Mouse (Mus musculus) left cerebral cortex, adult 9 months (tissue): Measurements from ENCODE around the gene Khk.

Experiments
- DNase-seq, 2 experiments: peaks; one replicate each; pipeline ENCODE4 v3.0.0; 2022; ENCODE audit warnings: low spot score in 2 of 2

Gene Khk

GRCm38 (mm10) chr5:30913060-30913841 is 8.0 kb upstream of the Khk start, which contains the start of gene Emilin1:
Gene Emilin1, plus strand, starts transcription at chr5:30913402.
- DNase-seq, result no peak

DNA sequence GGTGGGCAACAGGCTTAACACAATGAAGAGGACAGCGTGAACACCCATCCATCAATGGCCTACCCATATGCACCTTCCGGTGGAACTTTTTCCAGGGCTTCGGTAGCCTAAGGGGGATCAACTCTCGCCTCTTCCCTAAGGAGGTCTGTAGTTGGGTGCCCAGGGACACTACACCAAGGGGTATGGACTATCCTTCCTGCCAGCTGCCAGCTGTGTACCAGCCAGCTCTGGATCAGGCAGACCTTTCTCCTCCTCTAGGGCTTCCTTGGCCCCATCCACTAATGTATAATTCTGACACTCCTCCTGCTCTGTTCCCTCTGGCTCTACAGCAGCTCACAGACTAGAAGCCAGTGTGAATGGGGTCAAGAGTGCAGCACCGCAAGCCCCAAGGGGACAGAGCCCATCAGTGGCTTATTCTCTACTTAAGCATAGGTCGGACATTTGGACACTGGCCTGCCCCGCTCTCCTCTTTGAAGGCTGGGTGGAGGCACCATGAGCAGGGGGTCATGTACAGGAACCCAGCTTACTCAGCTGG is 7.1 kb upstream of the Khk start:
- DNase-seq, result no peak

DNA sequence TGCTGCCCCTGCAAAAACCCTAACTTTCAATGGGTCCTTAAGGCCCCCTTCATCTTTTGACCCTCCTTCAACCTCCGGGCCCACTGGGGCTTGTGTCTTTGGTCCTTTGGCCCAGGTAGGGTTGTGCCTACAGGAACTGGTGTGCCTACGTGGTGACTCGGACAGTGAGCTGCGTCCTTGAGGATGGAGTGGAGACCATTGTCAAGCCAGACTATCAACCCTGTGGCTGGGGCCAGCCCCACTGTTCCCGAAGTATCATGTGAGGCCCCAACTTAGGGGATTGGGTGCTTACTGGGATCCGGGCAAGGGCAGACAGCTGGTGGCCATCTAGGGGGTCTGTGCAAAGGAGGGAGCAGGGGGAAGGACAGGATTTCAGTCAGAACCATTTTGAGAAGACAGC is 6.4 kb upstream of the Khk start:
- no peak for DNase-seq

- DNase-seq, result no peak
Observed at GRCm38 (mm10) chr5:30915456-30915855, 5.8 kb upstream of the Khk start.

DNA sequence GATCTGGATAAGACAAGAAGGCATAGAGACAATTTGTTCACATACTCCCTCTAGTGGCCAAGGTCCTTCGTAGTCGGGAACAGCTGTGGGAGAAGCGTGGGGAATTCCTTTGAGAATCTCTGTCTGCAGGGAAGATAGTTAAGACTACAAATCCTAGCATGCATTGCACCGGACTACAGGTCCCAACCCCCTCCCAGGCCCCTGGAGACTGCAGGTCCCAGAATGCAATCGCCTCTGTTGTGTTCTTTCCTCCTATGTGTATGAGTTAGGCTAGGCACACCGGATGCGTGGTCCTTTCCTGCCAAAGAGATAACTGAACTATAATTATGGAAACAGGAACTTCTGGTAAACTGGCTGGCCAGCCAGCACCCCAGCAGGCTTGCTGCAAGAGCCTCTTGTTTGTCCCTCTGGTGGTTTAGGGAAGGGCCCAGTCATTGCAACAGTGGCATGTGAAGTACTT is 5.2 kb upstream of the Khk start:
- peak; percentile 94 to 95 for DNase-seq

DNA sequence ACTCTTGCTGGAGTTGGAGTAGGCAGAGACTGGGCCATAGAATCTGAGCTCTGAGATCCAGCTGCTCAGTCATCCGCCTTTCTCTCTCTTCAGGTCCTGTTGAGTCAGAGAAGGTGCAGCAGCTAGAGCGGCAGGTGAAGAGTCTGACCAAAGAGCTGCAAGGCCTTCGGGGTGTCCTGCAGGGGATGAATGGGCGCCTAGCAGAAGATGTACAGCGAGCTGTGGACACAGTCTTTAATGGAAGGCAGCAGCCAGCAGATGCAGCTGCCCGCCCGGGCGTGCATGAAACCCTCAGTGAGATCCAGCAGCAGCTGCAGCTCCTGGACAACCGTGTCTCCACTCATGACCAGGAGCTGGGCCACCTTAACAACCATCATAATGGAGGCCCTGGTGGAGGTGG is 4.4 kb upstream of the Khk start:
- DNase-seq, result no peak

- no peak for DNase-seq
Observed at GRCm38 (mm10) chr5:30917348-30917747, 3.9 kb upstream of the Khk start.

DNA sequence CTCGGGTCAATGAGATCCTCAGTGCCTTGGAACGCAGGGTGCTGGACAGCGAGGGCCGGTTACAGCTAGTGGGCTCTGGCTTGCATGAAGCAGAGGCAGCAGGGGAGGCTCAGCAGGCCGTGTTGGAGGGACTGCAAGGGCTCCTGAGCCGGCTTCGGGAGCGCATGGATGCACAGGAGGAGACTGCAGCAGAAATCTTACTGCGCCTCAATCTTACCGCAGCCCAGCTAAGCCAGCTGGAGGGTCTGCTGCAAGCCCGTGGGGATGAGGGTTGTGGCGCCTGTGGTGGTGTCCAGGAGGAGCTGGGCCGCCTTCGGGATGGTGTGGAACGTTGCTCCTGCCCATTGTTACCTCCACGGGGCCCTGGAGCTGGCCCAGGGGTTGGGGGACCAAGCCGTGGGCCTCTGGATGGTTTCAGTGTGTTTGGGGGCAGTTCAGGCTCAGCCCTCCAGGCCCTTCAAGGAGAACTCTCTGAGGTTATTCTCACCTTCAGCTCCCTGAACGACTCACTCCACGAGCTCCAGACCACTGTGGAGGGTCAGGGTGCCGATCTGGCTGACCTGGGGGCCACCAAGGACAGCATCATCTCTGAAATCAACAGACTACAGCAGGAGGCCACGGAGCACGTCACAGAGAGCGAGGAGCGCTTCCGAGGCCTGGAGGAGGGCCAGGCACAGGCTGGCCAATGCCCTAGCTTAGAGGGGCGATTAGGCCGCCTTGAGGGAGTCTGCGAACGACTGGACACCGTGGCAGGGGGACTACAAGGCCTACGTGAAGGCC is 3.1 kb upstream of the Khk start:
- no peak for DNase-seq

DNA sequence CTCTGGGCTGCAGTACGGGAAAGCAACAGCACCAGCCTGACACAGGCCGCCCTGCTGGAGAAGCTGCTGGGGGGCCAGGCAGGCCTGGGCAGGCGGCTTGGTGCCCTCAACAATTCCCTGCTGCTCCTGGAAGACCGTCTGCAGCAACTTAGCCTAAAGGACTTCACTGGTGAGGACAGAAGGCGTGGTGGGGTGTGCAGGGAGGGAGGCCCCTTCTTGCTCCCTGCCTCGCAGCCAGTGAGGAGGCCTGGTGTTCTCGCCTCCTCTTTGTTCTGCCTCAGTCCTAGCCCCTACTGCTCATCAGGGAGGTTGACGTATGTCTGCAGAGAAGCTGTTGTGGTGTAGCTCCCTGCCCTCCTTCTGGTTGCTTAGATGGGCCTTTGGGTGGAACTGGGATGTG is 2.5 kb upstream of the Khk start:
- no peak for DNase-seq

GRCm38 (mm10) chr5:30919831-30920614 is 1.2 kb upstream of the Khk start:
- no peak for DNase-seq

DNA sequence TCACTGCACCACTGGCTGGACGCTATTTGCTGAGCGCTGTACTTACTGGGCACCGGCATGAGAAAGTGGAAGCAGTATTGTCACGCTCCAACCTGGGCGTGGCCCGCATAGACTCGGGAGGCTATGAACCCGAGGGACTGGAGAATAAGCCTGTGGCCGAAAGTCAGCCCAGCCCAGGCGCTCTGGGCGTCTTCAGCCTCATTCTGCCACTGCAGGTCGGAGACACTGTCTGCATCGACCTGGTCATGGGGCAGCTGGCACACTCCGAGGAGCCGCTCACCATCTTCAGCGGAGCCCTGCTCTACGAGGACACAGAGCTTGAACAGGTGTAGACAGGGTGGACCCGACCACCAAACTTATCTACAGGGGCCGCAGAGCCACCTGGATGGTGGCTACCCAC is 610 bp upstream of the Khk start:
- no peak for DNase-seq

GRCm38 (mm10) chr5:30922581-30923041 is 1.4 kb downstream of the Khk start:
- no peak for DNase-seq

DNA sequence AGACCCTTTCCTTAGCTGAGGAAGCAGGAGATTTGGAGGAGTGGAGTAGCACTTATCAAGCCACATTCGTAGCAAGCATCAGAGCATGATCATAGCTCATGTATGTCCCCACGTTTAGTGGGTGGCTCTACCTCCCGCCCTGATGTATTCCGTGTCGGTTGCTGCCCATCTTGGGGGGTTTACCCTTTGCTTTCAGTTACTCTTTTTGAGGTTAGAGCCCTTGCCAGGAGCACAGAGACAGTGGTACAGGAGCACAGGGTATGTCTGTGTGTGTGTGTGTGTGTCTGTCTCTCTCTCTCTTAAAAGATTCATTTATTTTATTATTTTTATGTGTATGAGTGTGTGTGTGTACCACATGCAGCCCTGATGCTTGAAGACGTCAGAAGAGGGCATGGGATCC is 1.9 kb downstream of the Khk start:
- no peak for DNase-seq

GRCm38 (mm10) chr5:30924614-30925013 is 3.4 kb downstream of the Khk start:
- no peak for DNase-seq

DNA sequence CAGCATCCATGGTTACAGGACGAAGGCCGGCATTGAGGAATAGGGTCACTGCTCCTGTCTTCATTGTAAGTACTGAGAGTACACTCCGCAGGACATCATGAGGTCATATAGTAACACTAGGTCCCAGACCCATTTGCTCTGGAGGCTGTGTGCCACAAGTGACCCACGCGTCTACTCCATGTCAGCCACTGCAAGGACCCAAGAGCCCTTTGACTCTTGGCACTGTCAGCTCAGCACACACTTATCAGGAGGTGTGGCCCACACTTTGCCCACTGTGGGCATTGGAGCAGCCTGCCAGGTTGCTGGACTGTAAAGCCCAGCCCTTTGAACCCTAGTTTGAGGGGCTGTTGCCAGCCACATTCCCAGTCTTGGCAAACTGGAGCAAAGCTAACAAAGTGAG is 4.0 kb downstream of the Khk start:
- DNase-seq, result no peak

- no peak for DNase-seq
Observed at GRCm38 (mm10) chr5:30926073-30926472, 4.8 kb downstream of the Khk start.

DNA sequence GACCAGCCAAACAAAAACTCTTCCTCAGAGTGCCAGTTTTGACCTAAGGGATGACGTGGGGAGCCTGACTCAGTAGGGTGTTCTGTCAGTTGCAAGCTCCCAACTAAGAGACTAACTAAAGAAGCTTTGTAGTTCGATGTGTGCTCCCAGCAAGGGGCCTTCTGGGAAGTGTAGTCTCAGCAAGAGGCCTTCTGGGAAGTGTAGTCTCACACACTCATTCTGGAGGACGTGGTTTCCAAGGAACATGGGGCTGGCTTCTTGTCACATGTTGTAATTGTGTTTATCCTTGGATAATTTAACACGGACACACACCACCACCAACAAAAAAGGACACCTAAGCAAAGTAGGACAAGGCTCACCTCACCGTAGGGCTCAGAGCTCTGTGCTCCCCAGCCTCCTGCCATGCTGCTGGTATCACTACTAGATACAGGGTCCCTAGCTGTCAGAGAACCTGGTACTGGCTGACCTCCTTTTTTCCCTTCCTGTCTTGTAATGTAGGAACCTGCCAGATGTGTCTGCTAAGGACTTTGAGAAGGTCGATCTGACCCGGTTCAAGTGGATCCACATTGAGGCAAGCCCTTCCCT is 6.8 kb downstream of the Khk start:
- DNase-seq, result peak in 1 of 2 experiments; percentile 71

DNA sequence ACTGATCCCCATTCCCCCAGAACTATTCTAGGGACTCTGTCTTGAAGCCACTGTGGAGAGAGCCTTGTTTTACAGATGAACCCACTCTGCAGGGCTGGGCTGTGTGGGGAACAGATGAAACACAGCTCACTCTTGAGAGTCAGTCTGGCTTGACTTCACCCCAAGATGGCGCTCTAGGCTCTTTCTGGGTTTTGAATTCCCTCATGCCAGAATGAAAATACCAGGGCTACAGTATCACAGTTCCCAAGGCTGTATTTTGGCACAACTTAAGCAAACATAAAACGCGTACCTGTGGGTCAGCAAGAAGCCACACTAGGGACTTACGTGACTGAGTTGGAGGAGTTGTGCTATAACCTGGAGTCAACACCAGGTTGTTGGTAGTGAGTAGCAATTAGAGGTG is 8.9 kb downstream of the Khk start:
- peak in 1 of 2 experiments; percentile 84 for DNase-seq

GRCm38 (mm10) chr5:30930846-30931245 is 9.6 kb downstream of the Khk start:
- no peak for DNase-seq

DNA sequence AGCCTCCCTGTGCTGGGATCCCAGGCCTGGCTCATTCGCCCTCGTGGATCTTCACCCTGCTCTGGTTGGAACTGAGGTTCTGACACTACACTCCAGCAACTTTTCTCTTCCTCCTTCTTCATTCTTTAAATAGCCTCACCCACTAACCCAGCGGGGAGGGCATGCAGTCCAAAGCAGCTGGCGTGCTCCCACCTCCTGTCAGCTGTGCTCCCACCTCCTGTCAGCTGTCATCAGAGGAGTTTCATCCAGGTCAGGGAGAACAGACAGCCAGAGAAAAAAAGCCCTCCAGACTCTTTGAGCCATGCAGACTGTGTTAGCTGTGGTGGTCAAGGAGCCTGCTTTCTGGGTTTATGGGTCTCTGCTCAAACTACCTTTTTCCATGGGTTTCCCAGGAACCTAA is 10.1 kb downstream of the Khk start:
- DNase-seq, result no peak

GRCm38 (mm10) chr5:30933705-30934104 is 12.5 kb downstream of the Khk start:
- DNase-seq, result no peak
